Mouse (Mus musculus): ENCODE data around the gene F10.

DNA sequence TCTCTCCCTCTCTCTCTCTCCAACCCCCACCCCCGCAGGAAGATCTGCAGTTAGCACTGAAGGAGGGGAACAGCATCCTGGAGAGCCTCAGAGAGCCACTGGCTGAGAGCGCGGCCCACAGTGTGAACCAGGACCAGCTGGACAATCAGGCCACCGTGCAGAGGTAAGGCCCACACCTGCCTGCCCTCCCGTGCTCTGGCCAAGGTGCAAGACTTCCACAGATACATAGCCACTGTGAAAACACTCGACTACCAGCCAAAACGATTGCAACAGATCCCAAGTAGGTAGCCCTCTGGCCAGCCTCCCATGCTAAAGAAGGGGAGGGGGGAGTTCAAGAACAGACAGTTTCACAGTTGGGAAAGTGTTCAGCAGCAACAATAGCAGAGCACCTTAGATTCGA is 38.8 kb upstream of the F10 start:
- no peak for TF ChIP-seq CTCF (IDR thresholded peaks at IDR 0.05; ENCODE audit: low read depth, low read length)
- no peak for TF ChIP-seq POLR2A (IDR thresholded peaks at IDR 0.05; ENCODE audit: insufficient read depth, low read length)
- no peak for TF ChIP-seq EP300 (IDR thresholded peaks at IDR 0.05; ENCODE audit: insufficient read depth, low read depth, low read length)

Measured in ES-Bruce4 (cell line).